11 mouse cellular contexts compared by ENCODE assay signal in genomic region chr3:86745348-86745747, GRCm38 (mm10).
DNase-seq lines count a peak whose midpoint lies in the region; ATAC-seq and TF ChIP-seq lines count a peak whose summit lies in the region.
"Had no signal": no experiment of that assay in that cellular context is flagged by ENCODE, and none has a peak within 500 bp of the region (broad histone marks: within the 10 kb centered on the region; RNA-seq: fewer than 3 reads in every experiment).

No protein-coding gene starts in this region.

- no peaks in the 10 kb centered on the region for H3K36me3 ChIP-seq in forebrain, embryonic 12.5 days (replicated peaks)
- H3K36me3 ChIP-seq in forebrain, embryonic 11.5 days (ENCODE audit: control insufficient read depth, insufficient read depth, low read length), result no peaks in the 10 kb centered on the region
- H3K36me3 ChIP-seq in forebrain, postnatal 0 days (ENCODE audit: insufficient read depth), result no peaks in the 10 kb centered on the region
- peaks cover 3% of the 10 kb centered on the region; the same call in 1 of the 2 replicates for H3K36me3 ChIP-seq in limb, embryonic 10.5 days
- H3K36me3 ChIP-seq: heart, embryonic 12.5 days had no signal

- no peak for TF ChIP-seq CTCF in forebrain, postnatal 0 days (IDR thresholded peaks at IDR 0.05; ENCODE audit: low read depth)

- H3K27ac ChIP-seq in forebrain, embryonic 12.5 days, result no peak overlapping the region
- H3K27ac ChIP-seq in forebrain, embryonic 11.5 days (ENCODE audit: low read depth, low read length), result no peak overlapping the region
- no peak overlapping the region for H3K27ac ChIP-seq in forebrain, postnatal 0 days (ENCODE audit: low read depth, low read length)
- H3K27ac ChIP-seq in limb, embryonic 10.5 days, result 0 out of 2 replicates have a peak overlapping the region, but pooled peaks have one; percentile 19
- H3K27ac ChIP-seq: stomach, postnatal 0 days had no signal

- 61% methylated on average over 4 of the region's 4 CpGs for WGBS in forebrain, embryonic 12.5 days
- 81% methylated on average over 4 of the region's 4 CpGs for WGBS in forebrain, embryonic 11.5 days
- WGBS in forebrain, postnatal 0 days, result 31% methylated on average over 4 of the region's 4 CpGs
- WGBS in limb, embryonic 10.5 days, result 70% methylated on average over 4 of the region's 4 CpGs

- H3K4me2 ChIP-seq in forebrain, embryonic 12.5 days, result no peak overlapping the region
- no peak overlapping the region for H3K4me2 ChIP-seq in forebrain, embryonic 11.5 days (ENCODE audit: low read depth, low read length, severe bottlenecking)
- H3K4me2 ChIP-seq in forebrain, postnatal 0 days (ENCODE audit: low read depth), result no peak overlapping the region
- H3K4me2 ChIP-seq: heart, embryonic 12.5 days had no signal

- H3K4me1 ChIP-seq in forebrain, embryonic 12.5 days, result peaks cover 13% of the 10 kb centered on the region
- H3K4me1 ChIP-seq in forebrain, embryonic 11.5 days (replicated peaks; ENCODE audit: control insufficient read depth, insufficient read depth, low read length), result no peaks in the 10 kb centered on the region
- peaks cover 10% of the 10 kb centered on the region for H3K4me1 ChIP-seq in forebrain, postnatal 0 days (ENCODE audit: insufficient read depth)
- peaks cover 25% of the 10 kb centered on the region for H3K4me1 ChIP-seq in limb, embryonic 10.5 days

- intact Hi-C loops in left cerebral cortex, postnatal 36 days (cut with DNase I), result no loop called here
- intact Hi-C loops in heart, postnatal 36 days (cut with DNase I), result no loop called here

- 0 out of 2 replicates have a peak, but pooled peaks have one; percentile 46 for ATAC-seq in forebrain, embryonic 12.5 days (ENCODE audit: low FRiP score)
- no peak for ATAC-seq in forebrain, embryonic 11.5 days (replicated peaks; ENCODE audit: low FRiP score)
- peak; percentile 61; the same call in 1 of the 2 replicates for ATAC-seq in forebrain, postnatal 0 days

- no peak overlapping the region for H3K4me3 ChIP-seq in forebrain, embryonic 12.5 days (replicated peaks)
- no peak overlapping the region for H3K4me3 ChIP-seq in forebrain, embryonic 11.5 days (ENCODE audit: low read depth, low read length)
- H3K4me3 ChIP-seq in forebrain, postnatal 0 days (ENCODE audit: low read depth, low read length), result no peak overlapping the region
- no peak overlapping the region for H3K4me3 ChIP-seq in limb, embryonic 10.5 days
- H3K4me3 ChIP-seq: heart, embryonic 12.5 days had no signal

- no peak for DNase-seq in forebrain, embryonic 11.5 days (ENCODE audit: low spot score)
- DNase-seq in cerebellum, adult 11-12 months, result peak; percentile 21
- DNase-seq in forebrain, postnatal 0 days, result peak; percentile 64
- DNase-seq in limb, embryonic 10.5 days (ENCODE audit: low spot score), result no peak
- DNase-seq in left cerebral cortex, postnatal 36 days (ENCODE audit: low spot score in 2 of 2), result no peak
- no peak for DNase-seq in gastrocnemius, postnatal 25 days
- DNase-seq in heart, postnatal 36 days, result no peak
- DNase-seq: adrenal gland, postnatal 25 days had no signal

- no peak overlapping the region for H3K9ac ChIP-seq in forebrain, embryonic 12.5 days
- H3K9ac ChIP-seq in forebrain, embryonic 11.5 days (ENCODE audit: low read length), result no peak overlapping the region
- H3K9ac ChIP-seq in forebrain, postnatal 0 days, result no peak overlapping the region
- H3K9ac ChIP-seq: heart, embryonic 12.5 days had no signal

- H3K9me3 ChIP-seq in forebrain, embryonic 12.5 days, result no peaks in the 10 kb centered on the region
- no peaks in the 10 kb centered on the region for H3K9me3 ChIP-seq in forebrain, embryonic 11.5 days (ENCODE audit: control insufficient read depth, low read length)
- H3K9me3 ChIP-seq in forebrain, postnatal 0 days (ENCODE audit: low read length), result no peaks in the 10 kb centered on the region
- H3K9me3 ChIP-seq in limb, embryonic 10.5 days (replicated peaks), result no peaks in the 10 kb centered on the region
- H3K9me3 ChIP-seq: heart, embryonic 12.5 days had no signal

- 0 out of 2 replicates have a peak, but pooled peaks cover 3% of the 10 kb centered on the region for H3K27me3 ChIP-seq in forebrain, embryonic 12.5 days
- H3K27me3 ChIP-seq in forebrain, embryonic 11.5 days (ENCODE audit: control insufficient read depth, insufficient read depth, low read length), result no peaks in the 10 kb centered on the region
- no peaks in the 10 kb centered on the region for H3K27me3 ChIP-seq in forebrain, postnatal 0 days (ENCODE audit: insufficient read depth, low read length)
- no peaks in the 10 kb centered on the region for H3K27me3 ChIP-seq in limb, embryonic 10.5 days (ENCODE audit: low read depth, poor library complexity, severe bottlenecking)
- H3K27me3 ChIP-seq: heart, embryonic 12.5 days had no signal

Comparison
In these comparisons a context has a peak if more than half of its experiments do, and no peak if none do; other contexts are left out.
1. DNase-seq: peak in cerebellum, adult 11-12 months (single experiment) and forebrain, postnatal 0 days (single experiment); none in forebrain, embryonic 11.5 days (single experiment), limb, embryonic 10.5 days (single experiment), left cerebral cortex, postnatal 36 days (0 of 2), gastrocnemius, postnatal 25 days (single experiment) and heart, postnatal 36 days (0 of 2).